Mouse (Mus musculus) stomach, postnatal 0 days (tissue): Measurements from ENCODE around the gene Stip1.

Experiments used
- CTCF ChIP-seq: IDR thresholded peaks from 2 replicates; pipeline ENCODE4 v1.5.1; 2016; ENCODE audit warnings: antibody characterized with exemption, low read depth, mild to moderate bottlenecking, moderate library complexity
- EP300 ChIP-seq: optimal IDR thresholded peaks from 2 replicates; pipeline ENCODE3; 2016; ENCODE audit warnings: antibody characterized with exemption

GRCm38 (mm10) chr19:7044706-7045105 is 4.9 kb upstream of the Stip1 start:
- TF ChIP-seq CTCF = no peak
- no peak for TF ChIP-seq EP300
